Mouse (Mus musculus) small intestine, adult 2 months (tissue): Measurements from ENCODE around the gene Syne1. TPM values are rescaled to one million over a fixed set of nuclear protein-coding genes. Genes with fewer than 3 reads are reported as not detected.

Source experiments
- H3K27ac ChIP-seq: fragments of 200-500 bp; 2 replicates; pipeline ENCODE4 v1.5.1; 2012; ENCODE audit warnings: low read depth, low read length, control low read depth, inconsistent platforms; ENCODE audit not compliant: insufficient read depth
- H3K27me3 ChIP-seq: fragments of 200-500 bp; 2 replicates; pipeline ENCODE4 v1.6.1; 2012; ENCODE audit warnings: mild to moderate bottlenecking, moderate library complexity, low read length, inconsistent platforms; ENCODE audit not compliant: control insufficient read depth, insufficient read depth
- H3K36me3 ChIP-seq: fragments of 200-500 bp; 2 replicates; pipeline ENCODE4 v1.6.1; 2012; ENCODE audit warnings: mild to moderate bottlenecking, low read length, control low read depth, inconsistent platforms; ENCODE audit not compliant: control insufficient read depth, insufficient read depth
- H3K4me1 ChIP-seq: fragments of 200-500 bp; 2 replicates; pipeline ENCODE4 v1.6.1; 2012; ENCODE audit warnings: low read length, inconsistent platforms, mixed read lengths; ENCODE audit not compliant: control insufficient read depth, insufficient read depth, insufficient read length
- H3K4me3 ChIP-seq: fragments of 200-500 bp; 2 replicates; pipeline ENCODE4 v1.5.1; 2012; ENCODE audit warnings: low read depth, mild to moderate bottlenecking, control low read depth, inconsistent platforms, low read length, moderate library complexity
- CTCF ChIP-seq: fragments of 200-500 bp; IDR thresholded peaks from 2 replicates; pipeline ENCODE4 v1.5.1; 2012; ENCODE audit warnings: low read depth, mild to moderate bottlenecking, control low read depth, inconsistent platforms, low read length, moderate library complexity, mixed read lengths; ENCODE audit not compliant: insufficient replicate concordance, insufficient read length; ENCODE audit errors: extremely low read depth
- POLR2A ChIP-seq: fragments of 200-500 bp; IDR thresholded peaks from 2 replicates; pipeline ENCODE4 v1.6.1; 2012; ENCODE audit warnings: low read depth, mild to moderate bottlenecking, control low read depth, inconsistent platforms, low read length, moderate library complexity
- WGBS: fragments of 180-500 bp; shearing (Covaris S2); methylation state at CpG from one replicate; pipeline ENCODE4 v1.1.7; 2018; 5-methylcytosine and 5-hydroxymethylcytosine counted together
- polyA plus RNA-seq: library from polyadenylated mRNA; depleted of rRNA; stranded (reverse); fragments of >200 nt; gene quantifications from 2 replicates; pipeline ENCODE4 v1.2.3, GENCODE M21; 2012

Syne1 gene
- polyA plus RNA-seq, 1 experiment, result 10.0 TPM

DNA sequence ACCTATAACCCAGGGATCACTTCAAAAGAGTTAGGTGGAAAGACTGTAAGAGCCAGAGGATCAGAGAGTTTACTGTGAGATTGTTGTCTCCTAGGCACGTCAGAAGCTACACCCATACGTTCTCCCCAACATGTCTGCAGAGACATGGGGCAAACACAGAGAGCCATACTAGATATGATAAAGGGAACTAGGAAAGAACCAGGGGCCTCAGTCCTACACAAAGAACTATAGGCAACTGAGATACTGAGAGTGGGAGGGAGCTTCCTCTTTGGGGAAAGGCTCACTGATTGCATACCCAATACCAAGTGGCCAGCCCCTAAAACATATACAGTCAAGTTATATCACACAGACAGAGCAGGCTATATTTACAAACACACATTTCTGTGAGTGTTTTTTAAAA, 491.3 kb downstream of the Syne1 start:
- Histone ChIP-seq H3K4me1 (no peaks in the 10 kb centered on the region), H3K27me3 (no peaks in the 10 kb centered on the region), H3K27ac (no peak overlapping the region), H3K4me3 (no peak overlapping the region), H3K36me3 (no peaks in the 10 kb centered on the region; the same call in 1 of the 2 replicates)
- 50% methylated on average over 2 of the region's 2 CpGs for WGBS
- TF ChIP-seq CTCF (no peak), POLR2A (no peak)

GRCm38 (mm10) chr10:5058876-5059275, 492.4 kb downstream of the Syne1 start:
- H3K36me3 ChIP-seq, result no peaks in the 10 kb centered on the region; the same call in 1 of the 2 replicates
- 73% methylated on average over 2 of the region's 2 CpGs for WGBS
- H3K27me3 ChIP-seq, result no peaks in the 10 kb centered on the region
- H3K27ac ChIP-seq, result no peak overlapping the region
- H3K4me3 ChIP-seq, result no peak overlapping the region
- no peaks in the 10 kb centered on the region for H3K4me1 ChIP-seq
- TF ChIP-seq POLR2A (no peak), CTCF (no peak)

- Histone ChIP-seq H3K36me3 (no peaks in the 10 kb centered on the region; the same call in 1 of the 2 replicates), H3K27ac (no peak overlapping the region), H3K27me3 (no peaks in the 10 kb centered on the region), H3K4me1 (no peaks in the 10 kb centered on the region), H3K4me3 (no peak overlapping the region)
- WGBS, result 89% methylated on average over 15 of the region's 15 CpGs
- TF ChIP-seq CTCF (no peak), POLR2A (no peak)
Observed at GRCm38 (mm10) chr10:5057661-5058060, 493.6 kb downstream of the Syne1 start.

DNA sequence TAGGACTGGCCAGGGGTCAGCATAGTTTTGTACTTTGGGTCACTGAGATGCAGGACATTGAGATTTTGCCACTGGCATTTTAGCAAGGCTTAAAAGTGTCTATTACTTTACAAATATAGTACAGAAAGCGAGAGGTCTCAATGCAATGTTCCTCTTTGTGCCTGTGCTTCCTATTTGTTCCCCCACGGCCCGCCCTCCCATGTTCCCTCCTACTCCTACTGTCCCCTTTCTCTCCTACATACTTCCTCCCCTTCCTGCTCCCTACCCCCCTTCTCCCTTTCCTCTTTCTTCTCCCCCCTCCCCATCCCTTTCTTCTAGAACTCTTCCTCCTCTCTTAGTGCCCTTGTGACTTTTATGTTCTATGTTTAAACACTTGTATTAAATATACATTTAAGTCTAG, 494.3 kb downstream of the Syne1 start:
- WGBS, result 87% methylated on average over 3 of the region's 3 CpGs
- Histone ChIP-seq H3K27me3 (no peaks in the 10 kb centered on the region), H3K27ac (no peak overlapping the region), H3K36me3 (no peaks in the 10 kb centered on the region; the same call in 1 of the 2 replicates), H3K4me3 (no peak overlapping the region), H3K4me1 (no peaks in the 10 kb centered on the region)
- TF ChIP-seq CTCF, result no peak

DNA sequence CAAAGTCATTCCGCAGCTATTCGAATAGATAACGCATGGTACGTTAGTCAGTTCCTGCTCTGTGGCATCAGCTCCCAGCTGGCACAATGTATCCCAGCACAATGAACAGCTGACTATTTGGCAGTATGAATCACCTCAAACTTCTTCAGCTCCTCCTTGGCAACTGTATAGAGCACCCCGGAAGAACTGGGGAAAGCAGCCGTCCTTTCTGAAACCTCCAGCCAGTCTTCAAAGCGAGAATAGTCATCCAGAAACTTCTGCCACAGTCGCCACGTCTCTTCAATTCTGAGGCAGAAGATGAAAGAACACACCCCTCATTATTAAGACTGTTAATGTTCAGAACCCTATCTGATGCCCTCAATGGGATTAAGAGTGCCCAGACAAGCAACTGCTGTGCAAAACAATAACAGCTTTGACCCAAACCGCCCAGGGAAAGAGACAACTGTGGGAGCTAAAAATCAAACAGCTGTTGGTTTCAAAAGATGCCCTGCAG, 495.0 kb downstream of the Syne1 start:
- Histone ChIP-seq H3K4me1 (no peaks in the 10 kb centered on the region), H3K4me3 (no peak overlapping the region), H3K27ac (no peak overlapping the region), H3K27me3 (no peaks in the 10 kb centered on the region), H3K36me3 (no peaks in the 10 kb centered on the region; the same call in 1 of the 2 replicates)
- no peak for TF ChIP-seq POLR2A
- TF ChIP-seq CTCF, result no peak
- 91% methylated on average over 10 of the region's 10 CpGs for WGBS

DNA sequence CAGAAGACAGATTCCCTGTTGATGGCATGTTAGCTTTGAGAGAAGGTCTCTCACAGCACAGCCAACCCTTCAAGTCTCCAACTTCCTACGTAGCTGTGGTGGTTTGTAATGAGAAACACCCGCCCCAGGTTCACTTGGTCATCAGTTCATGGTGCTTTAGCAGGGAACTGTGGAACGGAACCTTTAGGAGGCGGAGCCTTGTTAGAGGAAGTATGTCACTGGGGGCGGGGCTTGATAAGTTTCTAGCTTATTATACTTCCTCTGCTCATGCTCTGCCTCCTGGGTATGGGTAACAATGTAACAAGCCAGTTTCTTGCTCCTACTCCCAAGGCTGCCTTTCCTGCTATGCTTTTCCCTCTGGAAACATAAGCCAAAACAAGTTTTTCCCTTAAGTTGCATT, 505.6 kb downstream of the Syne1 start:
- Histone ChIP-seq H3K27ac (no peak overlapping the region), H3K36me3 (peaks cover 11% of the 10 kb centered on the region), H3K4me1 (no peaks in the 10 kb centered on the region), H3K4me3 (no peak overlapping the region), H3K27me3 (no peaks in the 10 kb centered on the region)
- 86% methylated on average over 5 of the region's 5 CpGs for WGBS
- TF ChIP-seq POLR2A (no peak), CTCF (no peak)

- TF ChIP-seq POLR2A, result no peak
- no peak for TF ChIP-seq CTCF
- 90% methylated on average over 7 of the region's 7 CpGs for whole genome bisulfite sequencing
- Histone ChIP-seq H3K36me3 (peaks cover 12% of the 10 kb centered on the region), H3K4me3 (no peak overlapping the region), H3K4me1 (no peaks in the 10 kb centered on the region), H3K27ac (no peak overlapping the region), H3K27me3 (no peaks in the 10 kb centered on the region)
Observed at GRCm38 (mm10) chr10:5045213-5045612, 506.1 kb downstream of the Syne1 start.
